Mouse (Mus musculus): ENCODE measurements around the gene Arsg. TPM values are rescaled to one million over a fixed set of nuclear protein-coding genes. Genes with fewer than 3 reads are reported as not detected.

Arsg gene
- polyA plus RNA-seq (2017; shearing (Covaris generic)), result 2.2 TPM

DNA sequence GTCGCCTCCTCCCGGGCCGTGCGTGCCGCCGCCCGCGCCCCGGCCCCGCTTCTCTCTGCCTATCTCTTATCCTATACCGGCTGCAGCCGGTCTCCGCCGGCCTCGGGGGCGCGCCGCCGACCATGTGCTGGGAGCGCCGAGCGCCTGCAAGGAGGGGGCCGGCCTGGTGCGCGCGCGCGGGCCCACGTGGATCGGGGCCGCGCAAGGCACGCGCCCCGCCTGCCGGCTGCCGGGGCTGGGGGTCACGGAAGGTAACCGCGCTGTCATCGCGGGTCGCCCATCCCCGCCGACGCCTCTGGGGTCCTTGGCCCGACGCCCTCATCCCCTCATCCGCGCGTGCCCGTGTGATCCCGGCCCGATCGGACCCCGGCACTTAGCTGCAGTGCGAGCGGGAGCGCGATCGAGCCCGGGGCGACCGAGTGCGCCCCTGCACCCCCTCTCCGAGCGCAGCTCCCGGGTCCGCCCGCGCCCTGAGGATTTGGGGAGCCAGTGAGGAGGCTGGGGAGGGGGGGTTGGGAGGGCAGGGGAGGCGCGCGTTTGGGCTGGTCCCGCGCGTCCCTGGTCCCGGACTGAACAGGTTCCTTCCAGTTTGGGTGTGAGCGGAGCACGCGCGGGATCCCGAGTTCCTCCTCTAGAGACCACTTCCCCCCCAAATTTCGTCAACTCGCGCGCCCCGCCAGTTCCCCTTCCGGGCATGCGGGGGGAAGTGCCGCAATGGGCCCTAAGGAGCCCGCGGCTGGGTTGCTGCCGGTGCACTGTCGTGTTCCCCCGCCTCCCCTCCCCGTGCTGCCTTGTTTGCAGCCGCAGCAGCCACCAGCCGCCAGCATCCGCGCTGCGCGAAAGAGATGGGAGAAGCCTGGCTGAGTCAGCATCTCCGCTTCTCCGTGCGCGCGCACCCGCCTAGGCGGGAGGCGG, at the start of gene Arsg, which contains the start of gene Slc16a6:
TSS of gene Arsg (plus strand) at position 204 of the 915 bp plus-strand sequence.
TSS of gene Slc16a6 (minus strand) at position 428 of the 915 bp plus-strand sequence.

DNA sequence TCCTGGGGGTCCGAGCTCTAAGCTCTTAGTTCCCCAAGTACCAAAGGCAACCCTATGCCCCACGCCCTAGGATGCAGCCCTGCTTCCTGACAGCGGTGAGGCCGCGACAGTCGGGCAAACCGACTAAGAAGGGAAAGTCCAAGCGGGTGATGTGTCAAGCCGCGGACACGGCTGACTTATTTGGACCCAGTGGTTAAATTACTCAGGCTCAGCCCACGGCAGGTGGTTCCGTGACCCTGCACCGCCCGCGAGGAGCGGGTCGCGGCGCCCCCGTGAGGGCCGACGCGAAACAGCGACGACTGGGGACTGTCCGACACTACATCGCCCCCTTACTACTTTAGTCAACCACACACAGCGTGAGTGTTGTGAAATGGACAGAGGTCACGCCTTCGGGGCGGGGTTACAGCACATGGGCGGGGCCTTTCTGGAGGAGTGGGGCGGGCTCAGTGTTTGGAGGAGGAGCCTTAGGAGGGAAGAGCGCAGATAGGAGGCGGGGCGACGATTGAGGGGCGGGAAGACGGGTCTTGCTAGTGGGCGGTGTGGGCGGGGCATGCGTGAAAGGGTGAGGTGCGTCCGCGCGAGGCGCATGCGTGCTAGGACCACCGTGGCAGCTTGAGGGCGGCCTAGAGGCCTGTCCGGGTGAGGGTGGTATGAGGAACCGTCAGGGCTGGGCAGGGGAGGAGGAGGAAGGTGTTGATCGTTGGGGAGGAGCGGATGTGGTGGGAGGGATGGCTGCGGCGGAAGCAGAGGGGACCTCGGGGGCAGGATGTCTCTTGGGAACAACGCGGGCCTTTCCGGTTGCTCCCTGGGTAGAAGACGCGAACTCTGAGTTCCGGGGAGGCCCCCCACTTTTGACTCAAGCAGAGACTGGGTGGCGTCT, 47.5 kb upstream of the Arsg start, which contains the start of gene Amz2:
TSS of gene Amz2 (plus strand) at position 555 of the 880 bp plus-strand sequence.

DNA sequence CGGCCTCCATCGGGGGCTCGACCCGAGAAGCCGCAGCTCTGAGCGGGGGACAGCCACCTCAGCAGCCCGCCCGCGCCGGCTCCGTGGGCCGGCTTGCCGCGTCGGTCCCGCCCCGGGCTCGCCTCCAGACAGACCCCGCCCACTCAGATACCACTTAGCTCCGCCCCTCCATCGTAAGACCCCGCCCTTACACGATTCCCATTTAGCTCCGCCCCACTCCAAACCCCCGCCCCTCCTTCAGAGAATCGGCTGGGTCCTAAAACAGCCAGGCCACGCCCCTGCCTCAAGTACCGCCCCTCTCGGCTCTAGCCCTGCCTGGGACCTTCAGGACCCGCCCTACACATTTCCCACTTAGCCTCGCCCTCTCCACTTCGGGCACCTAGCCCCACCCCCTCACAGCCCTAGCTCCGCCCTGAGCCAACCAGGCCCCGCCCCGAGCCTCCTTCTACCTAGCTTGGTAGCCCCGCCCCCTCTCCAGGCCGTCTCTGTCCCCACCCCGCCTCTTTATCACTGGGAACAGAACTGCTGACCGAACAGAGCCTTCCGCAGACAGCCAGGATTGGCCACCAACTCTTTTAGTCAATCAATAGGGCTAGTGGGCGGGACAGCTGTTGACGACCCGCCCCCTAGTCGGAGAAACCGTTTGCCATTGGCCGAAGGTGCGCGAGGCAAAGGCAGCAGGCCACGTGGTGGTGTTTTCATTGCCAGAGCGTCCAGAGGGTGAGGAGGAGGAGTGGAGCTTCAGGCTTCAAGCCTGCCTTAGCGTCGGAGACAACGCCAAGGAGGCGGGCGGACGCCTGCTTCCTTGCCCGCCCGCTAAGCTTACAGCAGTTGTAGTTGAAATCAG, 138.4 kb downstream of the Arsg start, which contains the start of gene Wipi1:
TSS of gene Wipi1 (minus strand) at position 665 of the 847 bp plus-strand sequence.

Other genes with a start within 250 kb of the Arsg start
- 8.9 TPM for gene Rgs9, start 175.2 kb upstream of the Arsg start, polyA plus RNA-seq (2017; shearing (Covaris generic))
- 53.5 TPM for gene Gna13, start 110.5 kb upstream of the Arsg start, polyA plus RNA-seq (2017; shearing (Covaris generic))
- gene 9930022D16Rik, start 59.5 kb upstream of the Arsg start, polyA plus RNA-seq (2017; shearing (Covaris generic)), result 0.43 TPM
- 41.9 TPM for gene Amz2, start 47.4 kb upstream of the Arsg start, polyA plus RNA-seq (2017; shearing (Covaris generic))
- gene Slc16a6, start 224 bp downstream of the Arsg start, polyA plus RNA-seq (2017; shearing (Covaris generic)), result 19.4 TPM
- 0.32 TPM for gene Wipi1, start 138.6 kb downstream of the Arsg start, polyA plus RNA-seq (2017; shearing (Covaris generic))
- gene Prkar1a, start 176.0 kb downstream of the Arsg start, polyA plus RNA-seq (2017; shearing (Covaris generic)), result 528 TPM
- 1.6 TPM for gene Fam20a, start 248.9 kb downstream of the Arsg start, polyA plus RNA-seq (2017; shearing (Covaris generic))